Mouse (Mus musculus) lung, postnatal 36 days (tissue): ENCODE measurements around the gene Ctsa.
A peak's percentile ranks its signal among the peaks of the same experiment; 100 is the strongest.

Experiments
- DNase-seq: peaks from one replicate; pipeline ENCODE4 v3.0.0; 2022; ENCODE audit warnings: mixed read lengths

Ctsa gene

GRCm38 (mm10) chr2:164832748-164833301 is at the start of gene Ctsa:
Ctsa (plus strand) TSS chr2:164832873.
- peak; percentile 88 for DNase-seq

DNA sequence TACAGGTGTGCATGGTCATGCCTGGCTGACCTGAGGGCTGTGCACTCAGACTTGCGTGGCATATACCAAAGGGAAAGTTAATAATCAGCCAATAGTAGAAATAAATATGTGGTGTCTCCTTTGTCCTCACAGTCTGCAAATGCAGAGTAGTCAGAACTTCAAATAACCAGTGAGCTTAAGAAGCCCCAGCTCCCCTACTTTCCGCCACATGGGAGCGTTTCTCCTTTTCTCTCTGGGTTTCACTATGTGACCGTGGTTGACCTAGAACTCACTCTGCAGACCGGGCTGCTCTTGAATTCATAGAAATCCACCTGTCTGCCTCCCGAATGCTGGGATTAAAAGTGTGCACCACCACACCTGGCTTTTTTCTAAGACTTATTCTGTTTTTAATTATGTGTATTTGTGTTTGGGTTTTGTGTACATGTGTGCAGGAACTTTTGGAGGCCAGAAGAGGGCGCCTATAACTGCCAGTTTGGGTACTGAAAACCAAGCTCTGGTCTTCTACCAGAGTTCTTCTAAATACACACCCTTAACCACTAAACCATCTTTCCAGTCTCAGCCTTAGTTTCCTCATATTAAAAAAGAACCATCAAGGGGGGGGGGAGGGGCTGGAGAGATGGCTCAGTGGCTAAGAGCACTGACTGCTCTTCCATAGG is 48.6 kb upstream of the Ctsa start:
- DNase-seq = no peak

DNA sequence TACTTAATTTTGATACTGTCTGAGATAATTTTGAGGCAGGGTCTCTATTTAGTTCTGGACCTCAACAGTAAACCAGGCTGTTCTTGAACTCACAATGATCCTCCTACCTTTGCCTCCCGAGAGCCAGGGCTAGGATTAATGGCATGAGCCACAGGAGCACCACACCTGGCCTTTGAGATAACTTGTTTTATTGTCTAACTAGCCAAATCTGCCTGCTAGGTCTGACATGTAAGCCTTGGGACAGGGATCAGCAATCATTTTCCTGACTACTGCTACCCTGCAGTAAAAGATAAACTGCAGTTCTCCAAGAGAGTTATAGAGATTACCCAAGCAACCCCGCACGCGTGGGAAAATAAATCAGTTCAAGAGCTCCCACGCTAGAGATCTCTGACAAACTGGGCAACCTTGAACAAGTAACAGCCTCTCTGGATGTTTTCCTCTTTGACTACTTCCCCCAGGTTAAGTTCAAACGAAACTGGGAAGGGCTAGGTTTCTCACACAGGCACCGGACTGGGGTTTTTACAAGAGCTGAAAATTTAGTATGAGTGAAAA is 47.7 kb upstream of the Ctsa start:
- no peak for DNase-seq

DNA sequence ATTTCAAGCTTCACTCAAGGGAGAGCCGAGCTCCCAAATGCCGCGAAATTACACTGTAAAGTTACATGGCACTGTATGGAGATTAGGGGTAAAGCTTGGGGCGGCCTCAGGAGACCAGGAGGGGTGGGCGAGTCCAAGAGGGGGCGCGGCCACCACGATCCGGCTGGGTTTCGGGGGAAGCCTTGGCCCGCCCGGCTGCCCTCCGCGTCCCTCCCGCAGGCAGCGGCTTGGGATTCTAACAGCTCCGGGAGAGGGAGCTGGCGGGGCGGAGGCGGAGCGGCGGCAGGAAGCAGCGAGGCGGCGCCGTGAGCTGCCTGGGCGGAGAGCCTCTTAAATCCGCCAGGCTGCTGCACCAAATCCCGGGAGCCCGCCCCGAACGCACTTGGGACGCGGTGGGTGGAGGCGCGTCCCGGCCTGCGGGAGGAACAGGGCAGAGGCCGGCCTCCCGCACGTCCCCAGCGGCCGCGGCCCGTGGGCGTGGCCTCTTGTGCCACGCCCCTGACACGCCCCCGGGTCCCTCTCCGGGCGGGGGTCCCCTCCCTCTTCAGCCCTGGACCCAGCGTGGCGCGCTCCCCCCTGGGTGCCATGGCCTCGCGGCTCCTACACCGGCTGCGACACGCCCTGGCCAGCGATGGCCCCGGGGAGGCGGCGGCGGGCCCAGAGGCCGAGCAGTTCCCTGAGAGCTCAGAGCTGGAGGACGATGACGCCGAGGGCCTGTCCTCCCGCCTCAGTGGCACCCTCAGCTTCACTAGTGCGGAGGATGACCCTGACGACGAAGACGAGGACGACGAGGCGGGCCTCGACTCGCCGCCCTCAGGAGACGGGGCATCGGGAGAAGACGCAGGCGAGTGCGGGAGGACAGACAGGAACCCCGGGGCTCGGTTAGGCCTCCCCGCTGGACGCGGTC is 46.9 kb upstream of the Ctsa start, which contains the start of gene Snx21:
TSS of gene Snx21 (plus strand) at position 343 of the 907 bp plus-strand sequence.
- peak; percentile 96 for DNase-seq

GRCm38 (mm10) chr2:164786388-164786885 is 46.2 kb upstream of the Ctsa start:
- DNase-seq = peak; percentile 57

DNA sequence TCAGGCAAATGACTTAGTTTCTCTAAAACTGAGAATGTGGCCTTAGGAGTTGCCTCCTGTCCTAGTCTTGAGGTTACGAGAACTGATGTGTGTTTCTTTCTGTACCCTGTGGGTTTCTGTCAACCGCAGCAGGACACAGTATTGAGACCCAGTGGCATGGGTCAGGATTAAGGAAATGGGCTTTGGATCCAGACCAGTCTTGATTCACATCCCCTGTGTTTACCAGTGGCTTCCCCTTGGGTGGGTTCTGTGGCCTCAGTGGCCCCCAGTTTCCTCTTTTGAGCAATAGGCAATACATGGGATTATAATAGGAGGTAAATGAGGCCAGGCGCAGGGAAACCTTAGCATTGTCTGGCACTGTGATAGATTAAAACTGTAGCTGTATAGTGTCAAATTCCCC is 45.6 kb upstream of the Ctsa start:
- DNase-seq = peak; percentile 45

DNA sequence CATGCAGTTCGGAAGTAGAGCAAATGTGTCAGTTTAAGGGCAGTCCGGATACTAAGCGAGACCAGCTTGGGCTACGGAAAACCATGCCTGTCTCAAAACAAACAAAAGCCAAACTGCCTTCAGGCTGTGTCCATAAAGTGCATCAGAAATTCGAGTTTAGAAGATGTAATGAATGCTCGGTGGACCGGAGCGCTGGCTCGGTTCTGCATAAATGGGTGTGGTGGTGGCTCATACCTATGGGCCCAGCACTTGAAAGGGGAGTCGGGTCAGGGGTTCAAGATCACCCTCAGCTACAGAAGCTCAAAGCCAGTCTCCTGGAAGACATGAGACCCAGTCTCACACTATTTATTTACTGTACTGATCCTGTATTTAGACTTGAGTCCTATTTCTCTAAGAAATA is 44.9 kb upstream of the Ctsa start:
- no peak for DNase-seq

DNA sequence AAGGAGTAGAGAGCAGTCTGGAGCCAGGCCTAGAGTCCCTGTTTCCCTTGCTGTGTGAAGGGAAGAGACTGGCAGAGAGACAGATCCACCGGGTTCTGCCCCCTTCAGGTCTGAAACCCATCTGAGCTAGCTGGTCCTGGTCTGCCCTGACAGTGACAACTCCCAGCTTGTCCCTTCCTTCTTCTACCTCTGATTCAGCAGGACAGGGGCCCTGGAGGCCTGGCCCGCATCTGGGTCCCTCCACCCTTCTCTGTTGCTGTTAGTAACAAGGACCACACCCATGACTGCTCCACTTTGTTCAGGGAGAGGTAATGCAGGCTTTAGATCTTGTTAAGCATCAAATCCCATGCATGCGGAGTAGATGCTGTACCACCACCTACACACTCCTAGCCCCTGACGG is 44.3 kb upstream of the Ctsa start:
- DNase-seq = no peak

- peak; percentile 87 for DNase-seq
These were observed 42.2 kb upstream of the Ctsa start for GRCm38 (mm10) chr2:164790451-164790850.

- no peak for DNase-seq
These were observed 40.8 kb upstream of the Ctsa start for GRCm38 (mm10) chr2:164791841-164792261.

GRCm38 (mm10) chr2:164792400-164793190 is 40.1 kb upstream of the Ctsa start:
- DNase-seq = no peak

DNA sequence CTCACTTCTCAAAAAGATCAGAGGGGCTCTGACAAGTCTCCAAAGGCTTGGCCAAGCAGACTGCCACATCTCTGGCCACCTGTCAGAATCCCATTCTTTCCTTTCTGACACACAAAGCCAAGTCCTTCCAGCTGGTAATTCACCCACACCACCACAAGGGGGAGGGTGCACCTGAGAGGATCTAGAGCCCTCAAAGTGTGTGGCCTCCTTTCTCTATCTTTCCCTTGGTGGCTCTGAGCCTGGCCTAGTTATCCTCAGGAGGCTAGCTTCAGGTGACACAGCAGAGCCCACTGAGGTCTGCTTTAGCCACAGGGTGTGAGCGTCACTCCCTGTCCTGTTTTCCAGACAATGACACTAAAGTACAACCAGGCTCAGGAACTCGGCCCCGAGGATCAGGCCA is 39.4 kb upstream of the Ctsa start:
- DNase-seq = peak; percentile 79

DNA sequence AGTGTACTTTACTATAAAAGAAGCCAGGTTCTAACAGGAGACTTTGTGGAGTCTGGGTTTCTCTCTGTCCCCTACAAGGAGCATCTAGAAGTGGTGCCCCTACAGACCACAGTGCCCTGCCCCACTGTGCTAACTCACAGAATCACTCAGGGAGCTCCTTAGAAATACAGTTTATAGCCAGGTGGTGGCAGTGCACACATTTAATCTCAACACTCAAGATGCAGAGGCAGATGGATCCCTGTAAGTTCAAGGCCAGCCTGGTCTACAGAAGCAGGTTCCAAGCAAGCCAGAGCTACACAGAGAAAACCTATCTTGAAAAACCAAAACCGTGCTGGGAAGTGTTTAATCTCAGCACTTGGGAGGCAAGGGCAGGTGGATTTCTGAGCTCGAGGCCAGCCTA is 38.9 kb upstream of the Ctsa start:
- DNase-seq = peak; percentile 38

GRCm38 (mm10) chr2:164794293-164794692 is 38.4 kb upstream of the Ctsa start:
- peak; percentile 95 for DNase-seq

DNA sequence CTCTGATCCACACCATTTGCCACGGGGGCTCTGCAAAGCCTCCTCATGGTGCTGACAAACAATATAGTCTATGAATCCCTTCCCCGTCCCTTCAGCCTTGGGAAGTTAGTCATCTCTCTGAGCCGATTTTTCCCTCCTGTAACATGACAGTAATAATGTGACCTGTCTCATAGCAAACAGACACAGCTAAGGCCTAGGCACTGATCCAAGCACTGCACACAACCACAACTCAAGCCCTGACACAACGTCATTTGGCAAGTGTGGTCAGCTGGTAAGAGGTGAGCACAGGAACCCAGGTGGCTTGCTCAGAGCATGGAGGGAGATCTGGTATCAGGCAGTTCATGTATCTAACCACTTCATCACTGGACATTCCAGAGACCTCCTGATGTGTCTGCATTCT is 36.8 kb upstream of the Ctsa start:
- DNase-seq = no peak

GRCm38 (mm10) chr2:164798554-164798953 is 34.1 kb upstream of the Ctsa start:
- peak; percentile 44 for DNase-seq

DNA sequence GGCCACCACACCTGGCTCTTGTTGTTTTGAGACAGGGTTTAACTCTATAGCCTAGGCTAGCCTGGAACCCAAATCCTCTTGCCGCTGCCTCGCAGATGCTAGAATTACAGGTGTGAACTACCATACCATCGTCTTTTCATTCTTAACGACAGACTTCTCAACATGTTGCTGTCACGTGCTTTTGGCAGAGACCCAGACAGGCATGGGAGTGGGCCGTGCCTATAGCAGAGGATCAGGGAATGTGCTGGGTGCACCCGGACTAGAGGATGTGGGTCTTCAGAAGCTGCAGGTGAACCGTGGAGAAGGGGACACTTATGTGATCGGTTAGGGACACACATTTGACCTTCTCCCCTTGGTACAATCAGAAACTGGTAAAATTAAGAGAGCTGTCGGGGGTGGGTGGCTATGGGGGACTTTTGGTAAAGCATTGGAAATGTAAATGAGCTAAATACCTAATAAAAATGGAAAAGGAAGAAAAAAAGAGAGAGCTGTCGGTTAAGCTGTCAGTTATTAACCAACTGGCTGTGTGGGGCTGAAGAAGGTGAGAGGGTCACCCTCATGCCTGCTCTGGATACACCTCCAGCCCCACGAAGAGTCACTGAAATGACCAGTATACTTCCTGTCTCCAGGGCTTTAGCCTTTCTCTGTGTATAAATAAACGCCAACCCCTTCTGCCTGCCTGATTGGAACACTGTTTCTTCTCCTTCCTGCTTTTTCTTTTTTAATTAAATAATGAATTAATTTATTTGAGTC is 32.2 kb upstream of the Ctsa start:
- DNase-seq = no peak

- no peak for DNase-seq
These were observed 29.3 kb upstream of the Ctsa start for GRCm38 (mm10) chr2:164803201-164803920.

GRCm38 (mm10) chr2:164803921-164804313 is 28.8 kb upstream of the Ctsa start:
- no peak for DNase-seq

DNA sequence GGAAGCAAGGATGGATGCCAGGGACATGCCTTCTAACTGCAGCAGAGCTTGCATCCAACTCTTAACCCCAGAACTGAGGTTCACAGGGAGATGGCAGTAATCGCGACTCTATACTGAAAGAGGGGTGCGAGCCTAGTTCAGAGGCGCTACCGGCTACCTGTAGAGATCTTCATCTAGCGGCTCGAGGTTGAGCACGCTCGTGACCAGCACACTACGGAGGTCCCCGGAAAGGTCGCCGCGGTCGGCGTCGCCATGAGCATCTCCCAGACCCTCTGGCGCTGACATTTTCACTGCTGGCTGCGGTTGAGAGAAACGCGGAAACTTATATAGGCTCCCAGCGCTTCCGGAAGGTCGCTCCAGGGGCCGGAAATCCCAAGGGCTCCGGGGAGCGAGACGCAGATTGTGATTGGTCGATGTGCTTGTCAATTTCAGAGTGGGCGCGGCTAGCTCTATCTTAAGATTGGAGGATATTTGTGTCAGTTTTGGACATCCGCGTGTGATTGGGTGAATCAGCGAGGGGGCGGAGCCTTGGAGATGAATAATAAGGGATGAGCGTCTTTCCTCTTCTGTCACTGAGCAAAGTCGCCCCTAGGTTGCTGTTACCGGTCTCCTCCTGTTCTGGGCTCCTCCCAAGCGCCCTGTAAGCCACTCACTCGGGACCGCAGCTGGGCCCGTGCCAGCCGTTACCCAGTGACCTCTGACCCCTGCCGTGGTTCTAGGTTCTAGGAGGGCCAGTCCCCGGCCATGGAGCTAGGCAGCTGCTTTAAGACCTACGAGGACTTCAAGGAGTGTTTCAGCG is 27.9 kb upstream of the Ctsa start, which contains the start of the genes Acot8 and Zswim3:
TSS of gene Acot8 (minus strand) at position 350 of the 799 bp plus-strand sequence.
TSS of gene Zswim3 (plus strand) at position 566 of the 799 bp plus-strand sequence.
- peak; percentile 100 for DNase-seq
